Mouse (Mus musculus): ENCODE data around the gene Erbb3.

Erbb3 gene

GRCm38 (mm10) chr10:128612433-128613153 lies 23.1 kb upstream of the Erbb3 start:
- DNase-seq (ENCODE audit: extremely low read depth, low read depth, low spot score) = no peak

GRCm38 (mm10) chr10:128606483-128606882 lies 17.0 kb upstream of the Erbb3 start:
- DNase-seq (ENCODE audit: extremely low read depth, low read depth, low spot score) = no peak

GRCm38 (mm10) chr10:128602470-128603128 lies 13.1 kb upstream of the Erbb3 start:
- no peak for DNase-seq (ENCODE audit: extremely low read depth, low read depth, low spot score)

- no peak for DNase-seq (ENCODE audit: extremely low read depth, low read depth, low spot score)
Measured at GRCm38 (mm10) chr10:128601499-128601898, 12.0 kb upstream of the Erbb3 start.

GRCm38 (mm10) chr10:128598476-128598875 lies 9.0 kb upstream of the Erbb3 start:
- no peak for DNase-seq (ENCODE audit: extremely low read depth, low read depth, low spot score)

- no peak for DNase-seq (ENCODE audit: extremely low read depth, low read depth, low spot score)
Measured at GRCm38 (mm10) chr10:128592797-128593196, 3.3 kb upstream of the Erbb3 start.

GRCm38 (mm10) chr10:128591436-128591835 lies 2.0 kb upstream of the Erbb3 start:
- no peak for DNase-seq (ENCODE audit: extremely low read depth, low read depth, low spot score)

GRCm38 (mm10) chr10:128590193-128590690 lies 790 bp upstream of the Erbb3 start:
- no peak for DNase-seq (ENCODE audit: extremely low read depth, low read depth, low spot score)

- no peak for DNase-seq (ENCODE audit: extremely low read depth, low read depth, low spot score)
Measured at GRCm38 (mm10) chr10:128588775-128589463, 533 bp downstream of the Erbb3 start.

GRCm38 (mm10) chr10:128588136-128588535 lies 1.3 kb downstream of the Erbb3 start:
- DNase-seq (ENCODE audit: extremely low read depth, low read depth, low spot score) = no peak

GRCm38 (mm10) chr10:128587697-128588096 lies 1.8 kb downstream of the Erbb3 start:
- DNase-seq (ENCODE audit: extremely low read depth, low read depth, low spot score) = no peak

- no peak for DNase-seq (ENCODE audit: extremely low read depth, low read depth, low spot score)
Measured at GRCm38 (mm10) chr10:128587120-128587519, 2.3 kb downstream of the Erbb3 start.

GRCm38 (mm10) chr10:128586546-128586945 lies 2.9 kb downstream of the Erbb3 start:
- no peak for DNase-seq (ENCODE audit: extremely low read depth, low read depth, low spot score)

GRCm38 (mm10) chr10:128584386-128584785 lies 5.1 kb downstream of the Erbb3 start:
- DNase-seq (ENCODE audit: extremely low read depth, low read depth, low spot score) = peak; percentile 96

- no peak for DNase-seq (ENCODE audit: extremely low read depth, low read depth, low spot score)
Measured at GRCm38 (mm10) chr10:128583644-128584043, 5.8 kb downstream of the Erbb3 start.

- no peak for DNase-seq (ENCODE audit: extremely low read depth, low read depth, low spot score)
Measured at GRCm38 (mm10) chr10:128579731-128580130, 9.7 kb downstream of the Erbb3 start.

GRCm38 (mm10) chr10:128579298-128579697 lies 10.2 kb downstream of the Erbb3 start:
- no peak for DNase-seq (ENCODE audit: extremely low read depth, low read depth, low spot score)

- no peak for DNase-seq (ENCODE audit: extremely low read depth, low read depth, low spot score)
Measured at GRCm38 (mm10) chr10:128578330-128578729, 11.1 kb downstream of the Erbb3 start.

GRCm38 (mm10) chr10:128575063-128575462 lies 14.4 kb downstream of the Erbb3 start:
- no peak for DNase-seq (ENCODE audit: extremely low read depth, low read depth, low spot score)

GRCm38 (mm10) chr10:128565788-128566531 lies 23.5 kb downstream of the Erbb3 start, which contains the start of gene Pa2g4:
TSS of gene Pa2g4 (minus strand) at chr10:128565987.
- DNase-seq (ENCODE audit: extremely low read depth, low read depth, low spot score) = peak; percentile 80

GRCm38 (mm10) chr10:128565206-128565787 lies 24.2 kb downstream of the Erbb3 start:
- DNase-seq (ENCODE audit: extremely low read depth, low read depth, low spot score) = no peak

Data from fat pad, adult 2 months (tissue).